Mouse (Mus musculus) cortical plate, adult 2 months (tissue): Measurements from ENCODE around the gene Gna11.

Experiments used
- CTCF ChIP-seq: fragments of 200-500 bp; IDR thresholded peaks from 2 replicates; pipeline ENCODE4 v1.5.1; 2011; ENCODE audit warnings: mild to moderate bottlenecking, control low read depth, low read length; ENCODE audit not compliant: insufficient read depth; ENCODE audit errors: extremely low read depth
- POLR2A ChIP-seq: fragments of 200-500 bp; IDR thresholded peaks from 2 replicates; pipeline ENCODE4 v1.6.1; 2011; ENCODE audit warnings: mild to moderate bottlenecking, low read length, control low read depth; ENCODE audit not compliant: insufficient read depth; ENCODE audit errors: extremely low read depth

GRCm38 (mm10) chr10:81553807-81554755 is 9.1 kb upstream of the Gna11 start:
- TF ChIP-seq CTCF = no peak
- TF ChIP-seq POLR2A = no peak
